Mouse (Mus musculus) liver, adult (tissue): Measurements from ENCODE around the gene Cx3cl1.

Experiments used
- GATA4 ChIP-seq: IDR thresholded peaks from 2 replicates; pipeline ENCODE4 v1.6.1; 2014; ENCODE audit warnings: mild to moderate bottlenecking, low read length; ENCODE audit not compliant: insufficient replicate concordance

Gene Cx3cl1

GRCm38 (mm10) chr8:94781838-94782235, 10.0 kb downstream of the Cx3cl1 start:
- no peak for TF ChIP-seq GATA4

GRCm38 (mm10) chr8:94783890-94784289, 12.1 kb downstream of the Cx3cl1 start:
- no peak for TF ChIP-seq GATA4

- TF ChIP-seq GATA4 = no peak
Measured at GRCm38 (mm10) chr8:94785247-94785985, 13.6 kb downstream of the Cx3cl1 start.

GRCm38 (mm10) chr8:94785995-94786595, 14.3 kb downstream of the Cx3cl1 start:
- no peak for TF ChIP-seq GATA4

GRCm38 (mm10) chr8:94787524-94788501, 16.0 kb downstream of the Cx3cl1 start:
- no peak for TF ChIP-seq GATA4

- TF ChIP-seq GATA4 = no peak
Measured at GRCm38 (mm10) chr8:94789256-94789955, 17.6 kb downstream of the Cx3cl1 start.

GRCm38 (mm10) chr8:94794368-94794767, 22.6 kb downstream of the Cx3cl1 start:
- TF ChIP-seq GATA4 = no peak

GRCm38 (mm10) chr8:94794782-94795181, 23.0 kb downstream of the Cx3cl1 start:
- TF ChIP-seq GATA4 = no peak

- TF ChIP-seq GATA4 = no peak
Measured at GRCm38 (mm10) chr8:94800278-94800968, 28.6 kb downstream of the Cx3cl1 start.

- no peak for TF ChIP-seq GATA4
Measured at GRCm38 (mm10) chr8:94801293-94802095, 29.7 kb downstream of the Cx3cl1 start.

- TF ChIP-seq GATA4 = no peak
Measured at GRCm38 (mm10) chr8:94802375-94802774, 30.6 kb downstream of the Cx3cl1 start.

GRCm38 (mm10) chr8:94803551-94803950, 31.7 kb downstream of the Cx3cl1 start:
- no peak for TF ChIP-seq GATA4

- TF ChIP-seq GATA4 = no peak
Measured at GRCm38 (mm10) chr8:94804546-94805340, 32.9 kb downstream of the Cx3cl1 start.
